Mouse (Mus musculus) heart, postnatal 36 days (tissue): ENCODE measurements around the gene Ddx50. TPM values are rescaled to one million over a fixed set of nuclear protein-coding genes. Genes with fewer than 3 reads are reported as not detected.

ENCODE experiments used
- microRNA-seq, 2 experiments: library from miRNA; unstranded; fragments of <30 nt; microRNA quantifications; one replicate each; pipeline ENCODE4 v1.2.0; 2021; ENCODE audit warnings: borderline number of aligned reads in 2 of 2
- total RNA-seq, 2 experiments: library from RNA; stranded (reverse); gene quantifications; 2 replicates each; pipeline ENCODE4 v1.2.3; 2021

The Ddx50 gene
- total RNA-seq, 2 experiments from 2014 or later = 47.3 to 49.1 TPM

Small RNA genes lying within 50 kb of the gene (microRNA-seq; reads per million reads assigned to microRNA genes)
- gene Mir7215 = 0 reads per million in 2 experiments

Other genes starting within 250 kb of the Ddx50 start
- gene Hkdc1, start 228.7 kb downstream of the Ddx50 start, total RNA-seq = not detected
- gene 4930507D05Rik, start 201.7 kb downstream of the Ddx50 start, total RNA-seq = under 1 TPM in 1 of 2 experiments, not detected in 1; 0.58 TPM
- 10 to 100 TPM; 34.8 to 35.7 TPM for gene Supv3l1, start 201.5 kb downstream of the Ddx50 start, total RNA-seq
- gene Vps26a, start 164.4 kb downstream of the Ddx50 start, total RNA-seq = 10 to 100 TPM; 46.5 to 46.6 TPM
- 10 to 100 TPM; 45.2 to 51.5 TPM for gene Srgn, start 123.8 kb downstream of the Ddx50 start, total RNA-seq
- gene Kif1bp, start 72.8 kb downstream of the Ddx50 start, total RNA-seq = 10 to 100 TPM; 42.8 to 44.4 TPM
- gene Ddx21, start 48.9 kb downstream of the Ddx50 start, total RNA-seq = 10 to 100 TPM; 27.6 to 29.9 TPM
- 1 to 10 TPM in 1 of 2 experiments, under 1 TPM in 1; 0.89 to 1.2 TPM for gene Stox1, start 74.9 kb upstream of the Ddx50 start, total RNA-seq
- gene Ccar1, start 141.1 kb upstream of the Ddx50 start, total RNA-seq = 10 to 100 TPM; 49.5 to 50.7 TPM